Mouse (Mus musculus) intestine, embryonic 16.5 days (tissue): ENCODE measurements around the gene Sox18. TPM values are rescaled to one million over a fixed set of nuclear protein-coding genes. Genes with fewer than 3 reads are reported as not detected.

Source experiments
- ATAC-seq: fragments of 200-750 bp; cut with Nextera tagmentation; 2 replicates; pipeline ENCODE4 v1.8.0; 2017; ENCODE audit warnings: moderate TSS enrichment, moderate library complexity
- H3K27ac ChIP-seq: fragments of 300-500 bp; sonication (generic); 2 replicates; pipeline ENCODE4 v1.5.1; 2014; ENCODE audit warnings: mild to moderate bottlenecking, low read length
- H3K27me3 ChIP-seq: fragments of 300-500 bp; sonication (generic); replicated peaks from 2 replicates; pipeline ENCODE4 v1.6.1; 2014; ENCODE audit warnings: low read length, control low read depth, mixed read lengths; ENCODE audit not compliant: control insufficient read depth, insufficient read depth
- H3K36me3 ChIP-seq: fragments of 300-500 bp; sonication (generic); 2 replicates; pipeline ENCODE4 v1.6.1; 2014; ENCODE audit warnings: low read length, control low read depth; ENCODE audit not compliant: control insufficient read depth, insufficient read depth
- H3K4me1 ChIP-seq: fragments of 300-500 bp; sonication (generic); 2 replicates; pipeline ENCODE4 v1.6.1; 2014; ENCODE audit warnings: low read length, control low read depth, mixed read lengths; ENCODE audit not compliant: control insufficient read depth, insufficient read depth
- H3K4me2 ChIP-seq: fragments of 300-500 bp; sonication (generic); 2 replicates; pipeline ENCODE4 v1.6.1; 2014; ENCODE audit warnings: low read depth, low read length, control low read depth
- H3K4me3 ChIP-seq: fragments of 300-500 bp; sonication (generic); 2 replicates; pipeline ENCODE4 v1.5.1; 2014; ENCODE audit warnings: mild to moderate bottlenecking, low read length
- H3K9ac ChIP-seq: fragments of 300-500 bp; sonication (generic); 2 replicates; pipeline ENCODE4 v1.6.1; 2014; ENCODE audit warnings: low read depth, low read length
- H3K9me3 ChIP-seq: fragments of 300-500 bp; sonication (generic); 2 replicates; pipeline ENCODE4 v1.6.1; 2016; ENCODE audit warnings: low read length, control low read depth; ENCODE audit not compliant: control insufficient read depth
- WGBS: fragments of 180-500 bp; shearing (Covaris S2); extraction: QIAGEN DNeasy Blood & Tissue Kit; methylation state at CpG from one replicate; pipeline ENCODE4 v1.1.7; 2014; 5-methylcytosine and 5-hydroxymethylcytosine counted together
- polyA plus RNA-seq: library from polyadenylated mRNA; unstranded; fragments of >200 nt; fragmentation: Nextera tagmentation; extraction: Ambion mirVana; gene quantifications from 2 replicates; pipeline ENCODE4 v1.2.1, GENCODE M21; 2015

Gene Sox18
- polyA plus RNA-seq, 1 experiment from 2014 or later, result 30.1 TPM

DNA sequence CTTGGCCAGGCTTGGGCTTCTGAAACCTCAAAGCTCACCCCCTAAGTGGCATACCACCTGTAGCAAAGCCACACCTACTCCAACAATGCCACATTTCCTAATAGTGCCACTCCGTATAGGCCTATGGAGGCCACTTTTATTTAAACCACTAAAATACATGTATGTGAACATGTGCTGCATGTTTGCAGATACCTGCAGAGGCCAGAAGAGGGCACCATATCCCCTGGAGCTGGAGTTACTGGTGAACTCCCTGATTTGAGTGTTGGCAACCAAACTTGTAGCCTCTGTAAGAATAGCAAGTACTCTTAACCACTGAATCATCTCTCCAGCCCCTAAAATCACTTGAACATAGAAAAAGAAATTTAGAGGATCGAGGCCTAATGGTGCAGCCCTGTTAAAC lies 27.1 kb downstream of the Sox18 start:
- H3K36me3 ChIP-seq, result peaks cover 14% of the 10 kb centered on the region

GRCm38 (mm10) chr2:181635865-181636264 lies 35.6 kb downstream of the Sox18 start:
- Histone ChIP-seq H3K9me3 (no peaks in the 10 kb centered on the region), H3K27ac (no peak overlapping the region), H3K4me3 (no peak overlapping the region), H3K9ac (no peak overlapping the region), H3K27me3 (no peaks in the 10 kb centered on the region), H3K4me1 (no peaks in the 10 kb centered on the region), H3K36me3 (peaks cover 17% of the 10 kb centered on the region), H3K4me2 (no peak overlapping the region)
- ATAC-seq, result no peak
- 91% methylated on average over 3 of the region's 3 CpGs for WGBS

More for the DNA sequence above, 27.1 kb downstream of the Sox18 start:
- 85% methylated on average over 2 of the region's 2 CpGs for WGBS
- Histone ChIP-seq H3K4me1 (peaks cover 8% of the 10 kb centered on the region; the same call in 1 of the 2 replicates), H3K4me3 (no peak overlapping the region), H3K27ac (no peak overlapping the region), H3K9ac (no peak overlapping the region), H3K4me2 (no peak overlapping the region), H3K9me3 (no peaks in the 10 kb centered on the region), H3K27me3 (no peaks in the 10 kb centered on the region)
- no peak for ATAC-seq

DNA sequence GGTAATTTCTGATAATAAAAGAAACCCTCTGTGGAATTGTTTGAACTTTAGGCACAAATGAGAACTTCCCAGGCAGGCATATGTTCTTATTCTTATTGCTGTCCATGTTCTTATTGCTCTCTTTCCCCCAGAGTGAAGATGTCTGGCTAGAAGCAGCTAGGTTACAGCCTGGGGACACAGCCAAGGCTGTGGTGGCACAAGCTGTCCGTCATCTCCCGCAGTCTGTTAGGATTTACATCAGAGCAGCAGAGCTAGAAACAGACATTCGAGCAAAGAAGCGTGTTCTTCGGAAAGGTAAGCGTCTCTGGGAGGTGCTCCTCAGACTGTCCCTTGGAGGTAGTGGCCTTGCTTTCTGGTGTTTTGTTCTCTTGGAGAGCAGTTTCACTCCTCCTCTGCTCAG lies 38.8 kb downstream of the Sox18 start:
- ATAC-seq, result no peak
- H3K9ac ChIP-seq, result no peak overlapping the region
- H3K36me3 ChIP-seq, result peaks cover 16% of the 10 kb centered on the region

DNA sequence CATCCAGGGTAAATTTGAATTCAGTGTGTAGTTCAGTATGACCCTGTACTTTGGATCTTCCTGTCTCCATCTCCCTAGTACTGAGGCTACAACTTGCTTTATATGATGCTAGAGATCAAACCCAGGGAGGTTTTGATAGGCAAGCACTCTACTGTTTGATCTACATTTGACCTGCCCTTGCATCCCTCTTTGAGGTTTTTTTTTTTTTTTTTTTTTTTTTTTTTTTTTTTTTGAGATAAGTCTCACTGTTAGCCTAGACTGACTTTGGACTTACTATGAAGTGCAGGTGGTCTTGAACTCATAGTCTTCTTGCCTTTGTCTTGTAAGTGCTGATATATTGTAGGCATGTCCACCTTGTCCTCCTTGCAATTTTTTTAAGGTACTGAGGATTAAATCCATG lies 43.0 kb downstream of the Sox18 start:
- Histone ChIP-seq H3K36me3 (peaks cover 6% of the 10 kb centered on the region; the same call in 1 of the 2 replicates), H3K4me1 (no peaks in the 10 kb centered on the region), H3K27ac (no peak overlapping the region), H3K4me3 (no peak overlapping the region), H3K9ac (no peak overlapping the region), H3K4me2 (no peak overlapping the region), H3K27me3 (no peaks in the 10 kb centered on the region), H3K9me3 (no peaks in the 10 kb centered on the region)
- ATAC-seq, result no peak

More for the DNA sequence above, 38.8 kb downstream of the Sox18 start:
- Histone ChIP-seq H3K27ac (no peak overlapping the region), H3K9me3 (no peaks in the 10 kb centered on the region), H3K27me3 (no peaks in the 10 kb centered on the region), H3K4me2 (no peak overlapping the region), H3K4me3 (no peak overlapping the region), H3K4me1 (no peaks in the 10 kb centered on the region)
- 96% methylated on average over 6 of the region's 6 CpGs for WGBS

GRCm38 (mm10) chr2:181623401-181623800 lies 48.0 kb downstream of the Sox18 start:
- Histone ChIP-seq H3K4me2 (no peak overlapping the region), H3K27me3 (no peaks in the 10 kb centered on the region), H3K36me3 (peaks cover 6% of the 10 kb centered on the region; the same call in 1 of the 2 replicates), H3K27ac (no peak overlapping the region), H3K4me1 (no peaks in the 10 kb centered on the region), H3K4me3 (no peak overlapping the region), H3K9ac (no peak overlapping the region), H3K9me3 (no peaks in the 10 kb centered on the region)
- ATAC-seq, result no peak

Other genes with a start within 250 kb of the Sox18 start
- 6.1 and 6.5 TPM in 2 replicates for gene Zbtb46, start 212.2 kb downstream of the Sox18 start, polyA plus RNA-seq
- 0.07 and 0.10 TPM in 2 replicates for gene Abhd16b, start 178.4 kb downstream of the Sox18 start, polyA plus RNA-seq
- 122 and 134 TPM in 2 replicates for gene Tpd52l2, start 174.5 kb downstream of the Sox18 start, polyA plus RNA-seq
- gene Dnajc5, start 151.2 kb downstream of the Sox18 start, polyA plus RNA-seq, result 73.5 and 74.1 TPM in 2 replicates
- 75.0 and 78.0 TPM in 2 replicates for gene Uckl1, start 86.7 kb downstream of the Sox18 start, polyA plus RNA-seq
- gene Prpf6, start 79.8 kb downstream of the Sox18 start, polyA plus RNA-seq, result 52.2 and 52.7 TPM in 2 replicates
- 20.5 and 20.9 TPM in 2 replicates for gene Zfp512b, start 78.8 kb downstream of the Sox18 start, polyA plus RNA-seq
- 23.9 TPM in 2 replicates for gene Samd10, start 72.4 kb downstream of the Sox18 start, polyA plus RNA-seq
- 2.2 and 3.0 TPM in 2 replicates for gene Gm29797, start 14.6 kb downstream of the Sox18 start, polyA plus RNA-seq
- gene Tcea2, start 8.7 kb upstream of the Sox18 start, polyA plus RNA-seq, result 15.1 and 16.4 TPM in 2 replicates
- gene Rgs19, start 22.3 kb upstream of the Sox18 start, polyA plus RNA-seq, result 36.1 and 39.6 TPM in 2 replicates
- gene Lkaaear1, start 26.8 kb upstream of the Sox18 start, polyA plus RNA-seq, result not detected in 2 replicates
- gene Oprl1, start 43.4 kb upstream of the Sox18 start, polyA plus RNA-seq, result 1.2 and 1.7 TPM in 2 replicates
- gene Myt1, start 91.7 kb upstream of the Sox18 start, polyA plus RNA-seq, result 1.4 and 1.7 TPM in 2 replicates
- 25.6 and 29.1 TPM in 2 replicates for gene Pcmtd2, start 166.2 kb upstream of the Sox18 start, polyA plus RNA-seq
- gene Polr3k, start 192.7 kb upstream of the Sox18 start, polyA plus RNA-seq, result 74.9 and 77.5 TPM in 2 replicates